Mouse (Mus musculus) spleen, adult 2 months (tissue): ENCODE results near the gene E130308A19Rik.

ENCODE experiments used
- CTCF ChIP-seq: fragments of 200-500 bp; IDR thresholded peaks from 2 replicates; pipeline ENCODE4 v1.5.1; 2011; ENCODE audit warnings: mild to moderate bottlenecking, inconsistent platforms; ENCODE audit not compliant: insufficient read depth, insufficient read length, insufficient replicate concordance; ENCODE audit errors: extremely low read depth
- POLR2A ChIP-seq: fragments of 200-500 bp; IDR thresholded peaks from 2 replicates; pipeline ENCODE4 v1.6.1; 2011; ENCODE audit warnings: low read depth, low read length, inconsistent platforms

DNA sequence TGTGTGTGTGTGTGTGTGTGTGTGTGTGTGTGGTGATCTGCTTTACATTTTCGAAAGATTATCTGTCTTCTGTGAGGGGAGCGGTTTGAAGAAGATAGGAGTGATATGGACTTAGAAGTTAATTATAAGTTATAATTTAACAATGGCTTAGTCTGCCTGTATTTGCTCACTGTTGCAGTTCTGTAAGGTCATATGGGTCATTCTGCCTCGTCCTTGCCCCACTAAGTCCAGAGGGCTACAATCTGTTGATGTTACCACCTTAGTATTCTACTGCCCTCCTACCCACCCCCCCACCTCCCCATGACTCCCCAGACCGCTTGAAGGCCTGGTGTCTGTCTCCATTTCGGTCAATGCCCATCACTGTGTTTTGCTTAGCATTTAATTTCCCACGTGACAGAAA is 37.4 kb downstream of the E130308A19Rik start:
- no peak for TF ChIP-seq CTCF
- no peak for TF ChIP-seq POLR2A
